Mouse (Mus musculus) hindbrain, embryonic 12.5 days (tissue): ENCODE results near the gene B230307C23Rik. TPM values are rescaled to one million over a fixed set of nuclear protein-coding genes. Genes with fewer than 3 reads are reported as not detected.
A peak's percentile ranks its signal among the peaks of the same experiment; 100 is the strongest.
"Not testable (repeated sequence)": the region's sequence is repeated elsewhere in the genome, so short reads cannot be mapped to it uniquely, and the experiment has no call there.

ENCODE experiments used
- ATAC-seq: fragments of 200-750 bp; cut with Nextera tagmentation; 2 replicates; pipeline ENCODE4 v1.8.0; 2017; ENCODE audit warnings: moderate TSS enrichment; ENCODE audit not compliant: low FRiP score
- H3K27ac ChIP-seq: fragments of 300-500 bp; sonication (generic); 2 replicates; pipeline ENCODE4 v1.5.1; 2016; ENCODE audit warnings: mild to moderate bottlenecking
- H3K27me3 ChIP-seq: fragments of 300-500 bp; sonication (generic); 2 replicates; pipeline ENCODE4 v1.6.1; 2016; ENCODE audit warnings: mild to moderate bottlenecking
- H3K36me3 ChIP-seq: fragments of 300-500 bp; sonication (generic); 2 replicates; pipeline ENCODE4 v1.6.1; 2016; ENCODE audit warnings: mild to moderate bottlenecking
- H3K4me1 ChIP-seq: fragments of 300-500 bp; sonication (generic); 2 replicates; pipeline ENCODE4 v1.6.1; 2016
- H3K4me2 ChIP-seq: fragments of 300-500 bp; sonication (generic); replicated peaks from 2 replicates; pipeline ENCODE4 v1.6.1; 2016; ENCODE audit warnings: mild to moderate bottlenecking
- H3K4me3 ChIP-seq: fragments of 300-500 bp; sonication (generic); 2 replicates; pipeline ENCODE4 v1.5.1; 2016; ENCODE audit warnings: mild to moderate bottlenecking
- H3K9ac ChIP-seq: fragments of 300-500 bp; sonication (generic); 2 replicates; pipeline ENCODE4 v1.6.1; 2016; ENCODE audit warnings: mild to moderate bottlenecking, moderate library complexity
- H3K9me3 ChIP-seq: fragments of 300-500 bp; sonication (generic); replicated peaks from 2 replicates; pipeline ENCODE4 v1.6.1; 2016; ENCODE audit warnings: mild to moderate bottlenecking
- WGBS: fragments of 180-500 bp; shearing (Covaris S2); methylation state at CpG from one replicate; pipeline ENCODE4 v1.1.7; 2016; 5-methylcytosine and 5-hydroxymethylcytosine counted together
- polyA plus RNA-seq: library from polyadenylated mRNA; unstranded; fragments of >200 nt; fragmentation: Nextera tagmentation; extraction: Ambion mirVana; gene quantifications from 2 replicates; pipeline ENCODE4 v1.2.1, GENCODE M21; 2016

The B230307C23Rik gene
- polyA plus RNA-seq, 1 experiment from 2014 or later = 17.0 TPM

DNA sequence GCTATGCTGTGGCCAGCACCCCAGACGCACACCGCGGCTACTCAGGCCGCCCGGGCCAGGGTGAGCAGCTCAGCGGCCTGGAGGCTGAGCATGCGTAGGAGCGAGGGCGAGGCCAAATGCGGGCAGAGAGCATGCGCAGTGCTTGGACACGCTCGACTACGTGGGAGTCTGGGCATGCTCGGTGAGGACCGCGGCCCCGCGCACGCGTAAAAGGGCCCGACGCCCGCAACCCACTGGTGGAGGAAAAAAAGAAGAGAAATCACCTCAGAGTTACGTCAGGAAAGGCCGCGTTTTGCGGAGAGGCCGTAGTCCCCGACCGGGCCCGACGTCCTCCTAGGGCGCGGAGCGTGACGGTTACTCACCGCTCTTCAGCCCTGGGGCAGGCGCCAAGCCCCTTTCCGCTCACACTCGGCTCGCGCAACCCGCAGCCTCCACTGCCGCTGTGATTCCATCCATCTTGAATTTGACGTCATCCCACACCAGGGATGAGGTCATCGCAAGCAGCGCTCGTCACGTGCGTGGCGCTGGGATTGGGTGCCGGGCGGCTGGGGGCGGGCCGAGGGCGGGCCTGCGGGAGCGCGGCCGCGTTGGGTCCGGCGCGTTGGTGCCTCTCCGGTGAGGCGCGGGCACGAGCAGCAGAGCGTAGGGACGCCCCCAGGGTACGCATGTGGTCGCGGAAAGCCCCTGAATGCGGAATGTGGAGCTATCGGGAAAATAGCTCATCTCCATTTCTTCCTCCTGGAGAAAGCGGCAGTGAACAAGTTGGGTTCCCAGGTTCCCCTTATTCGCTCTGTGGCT, 34.8 kb upstream of the B230307C23Rik start, which contains the start of the genes C2cd2 and Zbtb21:
TSS of gene C2cd2 (minus strand) at position 448 of the 798 bp plus-strand sequence.
TSS of gene Zbtb21 (minus strand) at position 472 of the 798 bp plus-strand sequence.
- Histone ChIP-seq H3K4me2 (peak within 1 kb of the TSS; percentile 78), H3K27me3 (no peaks in the 10 kb centered on the region), H3K9me3 (no peaks in the 10 kb centered on the region), H3K9ac (peak within 1 kb of the TSS; percentile 92), H3K36me3 (0 out of 2 replicates have a peak, but pooled peaks cover 4% of the 10 kb centered on the region), H3K4me3 (peak within 1 kb of the TSS; percentile 90), H3K27ac (peak within 1 kb of the TSS; percentile 95), H3K4me1 (peaks cover 18% of the 10 kb centered on the region)
- peak; percentile 99 for ATAC-seq
- under 1% methylated on average over 78 of the region's 78 CpGs for WGBS

- ATAC-seq = no peak
- Histone ChIP-seq H3K36me3 (no peaks in the 10 kb centered on the region), H3K27ac (no peak overlapping the region), H3K27me3 (no peaks in the 10 kb centered on the region), H3K4me2 (no peak overlapping the region), H3K9ac (no peak overlapping the region), H3K4me3 (no peak overlapping the region), H3K9me3 (no peaks in the 10 kb centered on the region), H3K4me1 (peaks cover 13% of the 10 kb centered on the region)
- 85% methylated on average over 3 of the region's 3 CpGs for WGBS
Measured at GRCm38 (mm10) chr16:97963956-97964540, 33.1 kb upstream of the B230307C23Rik start.

- no peak overlapping the region for H3K4me2 ChIP-seq
- H3K27ac ChIP-seq = no peak overlapping the region
- H3K9ac ChIP-seq = no peak overlapping the region
- H3K4me1 ChIP-seq = no peaks in the 10 kb centered on the region
- no peaks in the 10 kb centered on the region for H3K9me3 ChIP-seq
- no peaks in the 10 kb centered on the region for H3K27me3 ChIP-seq
- no peaks in the 10 kb centered on the region for H3K36me3 ChIP-seq
- WGBS = 65% methylated on average over 1 of the region's 1 CpGs
- no peak overlapping the region for H3K4me3 ChIP-seq
- no peak for ATAC-seq
Measured at GRCm38 (mm10) chr16:97977277-97977676, 19.8 kb upstream of the B230307C23Rik start.

GRCm38 (mm10) chr16:97977722-97978121, 19.4 kb upstream of the B230307C23Rik start:
- no peak overlapping the region for H3K4me3 ChIP-seq
- no peak overlapping the region for H3K9ac ChIP-seq
- H3K4me2 ChIP-seq = no peak overlapping the region
- 75% methylated on average over 3 of the region's 3 CpGs for WGBS
- H3K27me3 ChIP-seq = no peaks in the 10 kb centered on the region
- no peak for ATAC-seq
- no peaks in the 10 kb centered on the region for H3K9me3 ChIP-seq
- H3K36me3 ChIP-seq = no peaks in the 10 kb centered on the region
- no peak overlapping the region for H3K27ac ChIP-seq
- H3K4me1 ChIP-seq = no peaks in the 10 kb centered on the region

GRCm38 (mm10) chr16:97981362-97981761, 15.8 kb upstream of the B230307C23Rik start:
- Histone ChIP-seq H3K4me1 (no peaks in the 10 kb centered on the region), H3K27me3 (no peaks in the 10 kb centered on the region), H3K27ac (no peak overlapping the region), H3K9ac (no peak overlapping the region), H3K4me3 (no peak overlapping the region), H3K36me3 (no peaks in the 10 kb centered on the region), H3K9me3 (no peaks in the 10 kb centered on the region), H3K4me2 (no peak overlapping the region)
- 90% methylated on average over 1 of the region's 1 CpGs for WGBS
- no peak for ATAC-seq

- H3K9me3 ChIP-seq = no peaks in the 10 kb centered on the region
- WGBS = 83% methylated on average over 5 of the region's 5 CpGs
- no peaks in the 10 kb centered on the region for H3K4me1 ChIP-seq
- no peaks in the 10 kb centered on the region for H3K36me3 ChIP-seq
- no peak overlapping the region for H3K4me3 ChIP-seq
- no peak for ATAC-seq
- no peaks in the 10 kb centered on the region for H3K27me3 ChIP-seq
- no peak overlapping the region for H3K27ac ChIP-seq
- no peak overlapping the region for H3K4me2 ChIP-seq
- H3K9ac ChIP-seq = no peak overlapping the region
Measured at GRCm38 (mm10) chr16:97984589-97984988, 12.5 kb upstream of the B230307C23Rik start.

DNA sequence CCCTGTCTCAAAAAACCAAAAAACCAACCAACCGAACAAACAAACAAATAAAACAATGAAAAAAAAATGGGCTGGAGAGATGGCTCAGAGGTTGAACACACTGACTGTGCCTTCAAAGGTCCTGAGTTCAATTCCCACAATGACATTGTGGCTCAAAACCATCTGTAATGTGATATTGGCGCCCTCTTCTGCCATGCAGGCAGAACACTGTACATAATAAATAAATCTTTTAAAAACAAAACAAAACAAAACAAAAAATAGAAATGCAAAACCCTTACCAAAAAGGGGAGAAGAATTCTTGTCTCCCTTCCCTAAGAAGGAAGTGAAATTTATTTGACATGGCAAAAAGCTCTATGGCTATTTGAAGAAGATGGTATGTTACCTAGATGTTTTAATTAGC, 5.6 kb upstream of the B230307C23Rik start:
- Histone ChIP-seq H3K9me3 (no peaks in the 10 kb centered on the region), H3K27ac (no peak overlapping the region), H3K4me1 (peaks cover 4% of the 10 kb centered on the region), H3K4me3 (no peak overlapping the region), H3K27me3 (no peaks in the 10 kb centered on the region), H3K36me3 (no peaks in the 10 kb centered on the region), H3K9ac (no peak overlapping the region), H3K4me2 (no peak overlapping the region)
- ATAC-seq = no peak
- WGBS = 75% methylated on average over 2 of the region's 2 CpGs

GRCm38 (mm10) chr16:97992477-97992876, 4.6 kb upstream of the B230307C23Rik start:
- ATAC-seq, H3K4me3 ChIP-seq, H3K4me2 ChIP-seq, H3K4me1 ChIP-seq, H3K36me3 ChIP-seq, H3K27me3 ChIP-seq, H3K27ac ChIP-seq, H3K9me3 ChIP-seq, H3K9ac ChIP-seq: not testable (repeated sequence)
- 83% methylated on average over 3 of the region's 3 CpGs for WGBS

DNA sequence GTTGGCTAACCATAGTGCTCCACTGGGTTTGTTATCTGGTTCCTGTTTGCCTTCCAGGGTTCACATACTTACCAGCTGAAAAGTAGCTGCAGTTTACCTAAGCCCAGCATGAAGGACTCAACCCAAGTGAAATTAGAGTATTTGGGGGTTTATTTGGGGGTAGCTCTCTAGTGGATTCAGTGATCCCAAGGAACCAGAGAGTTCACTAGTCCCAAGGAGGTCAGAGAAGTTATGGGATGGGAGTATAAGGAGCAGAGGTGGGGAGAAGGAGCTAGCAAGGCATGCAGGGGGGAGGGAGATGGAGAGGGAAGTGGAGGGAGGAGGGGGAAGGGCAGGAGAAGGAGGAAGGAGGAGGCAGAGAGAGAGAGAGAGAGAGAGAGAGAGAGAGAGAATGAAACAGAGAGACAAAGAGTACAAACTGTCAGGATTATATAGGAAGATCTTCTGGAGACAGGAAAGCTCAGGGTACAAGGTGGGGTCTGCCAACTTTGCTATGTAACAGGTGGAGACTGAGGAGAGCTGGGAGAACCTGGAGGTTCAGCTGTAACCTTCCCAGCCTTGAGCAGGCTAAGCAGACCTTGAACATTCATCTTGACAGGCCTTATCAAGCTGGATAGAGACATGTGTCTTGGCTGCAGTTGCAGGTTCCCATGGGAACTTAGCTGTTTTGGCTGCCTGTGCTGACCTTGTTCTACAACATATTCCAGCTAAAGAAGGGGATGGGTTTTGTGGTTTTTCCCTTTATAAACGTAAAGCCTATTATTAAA, 1.1 kb upstream of the B230307C23Rik start:
- 13% methylated on average over 1 of the region's 1 CpGs for WGBS

DNA sequence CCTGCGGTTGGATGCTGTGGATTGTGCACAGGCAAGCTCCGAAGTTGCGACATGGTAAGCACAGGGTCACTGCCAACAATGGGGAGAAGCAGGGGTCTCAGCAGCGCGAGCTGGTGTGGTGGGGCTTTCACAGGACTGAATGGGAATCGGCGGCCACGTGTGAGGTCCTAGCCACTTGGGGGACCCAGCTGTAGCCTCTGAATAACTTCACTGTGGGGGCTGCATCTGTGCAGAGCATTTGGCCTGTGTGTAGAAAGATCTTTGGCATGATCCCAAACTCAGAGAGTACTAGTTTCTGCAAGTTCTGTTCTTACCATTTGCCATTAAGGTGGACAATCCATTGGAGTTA, 242 bp downstream of the B230307C23Rik start:
- Histone ChIP-seq H3K9ac (peak overlapping the region; percentile 53; the same call in 1 of the 2 replicates), H3K4me2 (peak overlapping the region; percentile 72), H3K27ac (0 out of 2 replicates have a peak overlapping the region, but pooled peaks have one; percentile 56), H3K4me3 (peak overlapping the region; percentile 59), H3K9me3 (peaks cover 14% of the 10 kb centered on the region)
- peak; percentile 87 for ATAC-seq
- WGBS = 3% methylated on average over 8 of the region's 8 CpGs
- not testable (repeated sequence) for H3K36me3 ChIP-seq, H3K27me3 ChIP-seq, H3K4me1 ChIP-seq

More for the DNA sequence above, 1.1 kb upstream of the B230307C23Rik start:
- ATAC-seq = no peak
- H3K36me3 ChIP-seq = peaks cover 8% of the 10 kb centered on the region; the same call in 1 of the 2 replicates
- peak overlapping the region; percentile 59 for H3K4me3 ChIP-seq
- H3K4me2 ChIP-seq = peak overlapping the region; percentile 72
- no peaks in the 10 kb centered on the region for H3K27me3 ChIP-seq
- peaks cover 8% of the 10 kb centered on the region for H3K9me3 ChIP-seq
- H3K9ac ChIP-seq = peak overlapping the region; percentile 53; the same call in 1 of the 2 replicates
- peaks cover 9% of the 10 kb centered on the region for H3K4me1 ChIP-seq
- H3K27ac ChIP-seq = no peak overlapping the region

- no peaks in the 10 kb centered on the region for H3K4me1 ChIP-seq
- ATAC-seq = no peak
- no peak overlapping the region for H3K4me3 ChIP-seq
- no peak overlapping the region for H3K9ac ChIP-seq
- H3K27me3 ChIP-seq = no peaks in the 10 kb centered on the region
- peaks cover 21% of the 10 kb centered on the region for H3K36me3 ChIP-seq
- H3K4me2 ChIP-seq = no peak overlapping the region
- peaks cover 35% of the 10 kb centered on the region for H3K9me3 ChIP-seq
- WGBS = 93% methylated on average over 3 of the region's 3 CpGs
- H3K27ac ChIP-seq = no peak overlapping the region
Measured at GRCm38 (mm10) chr16:98022081-98022480, 25.0 kb downstream of the B230307C23Rik start.

- no peak for ATAC-seq
- Histone ChIP-seq H3K4me2 (no peak overlapping the region), H3K9ac (no peak overlapping the region), H3K36me3 (peaks cover 14% of the 10 kb centered on the region), H3K9me3 (peaks cover 28% of the 10 kb centered on the region), H3K27ac (no peak overlapping the region), H3K4me1 (no peaks in the 10 kb centered on the region), H3K4me3 (no peak overlapping the region), H3K27me3 (no peaks in the 10 kb centered on the region)
- WGBS = 76% methylated on average over 2 of the region's 2 CpGs
Measured at GRCm38 (mm10) chr16:98022657-98023345, 25.7 kb downstream of the B230307C23Rik start.
